Mouse (Mus musculus): ENCODE measurements around the gene Cxcl15. TPM values are rescaled to one million over a fixed set of nuclear protein-coding genes. Genes with fewer than 3 reads are reported as not detected.

The Cxcl15 gene
- polyA plus RNA-seq, 1 experiment from 2014 or later: not detected

DNA sequence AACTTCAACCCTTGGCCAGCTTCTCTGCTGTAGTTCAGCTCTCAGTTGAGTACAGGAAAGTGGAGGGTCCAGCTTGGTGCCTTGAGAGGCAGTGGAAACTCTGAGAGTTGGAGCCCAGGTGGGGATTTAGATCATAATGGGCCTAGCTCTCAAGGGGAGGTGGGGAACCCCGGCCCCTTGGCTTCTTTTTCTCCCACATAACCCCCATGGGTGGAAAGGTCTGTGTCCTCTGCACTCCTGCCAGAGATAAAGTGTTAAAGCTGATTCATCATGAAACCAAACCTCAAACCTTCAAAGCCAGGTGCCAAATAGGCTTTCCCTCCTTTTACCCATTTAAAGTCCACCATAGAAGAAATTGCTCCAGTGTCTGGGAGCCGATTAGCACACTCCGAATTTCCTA lies 32.5 kb upstream of the Cxcl15 start:
- Histone ChIP-seq H3K9ac (replicated peaks) (no peak overlapping the region), H3K9me3 (ENCODE audit: low read length) (no peaks in the 10 kb centered on the region), H3K27ac (ENCODE audit: low read depth) (no peak overlapping the region), H3K36me3 (replicated peaks; ENCODE audit: insufficient read depth, low read length) (no peaks in the 10 kb centered on the region), H3K27me3 (ENCODE audit: insufficient read depth, low read length) (peaks cover 6% of the 10 kb centered on the region), H3K4me3 (ENCODE audit: low read depth, low read length) (no peak overlapping the region), H3K4me2 (ENCODE audit: low read depth, low read length) (no peak overlapping the region), H3K4me1 (ENCODE audit: insufficient read depth) (peaks cover 9% of the 10 kb centered on the region; the same call in 1 of the 2 replicates)
- TF ChIP-seq CTCF (IDR thresholded peaks at IDR 0.05; ENCODE audit: low read depth): no peak
- TF ChIP-seq EP300 (IDR thresholded peaks at IDR 0.05; ENCODE audit: low read depth): no peak
- ATAC-seq: no peak
- WGBS (ENCODE audit: insufficient replicate concordance): 79% methylated on average over 3 of the region's 3 CpGs
- DNase-seq: no peak

GRCm38 (mm10) chr5:90763912-90764665 lies 30.2 kb upstream of the Cxcl15 start:
- DNase-seq (no peak), ATAC-seq (no peak)
- Histone ChIP-seq H3K4me2 (ENCODE audit: low read depth, low read length) (no peak overlapping the region), H3K4me1 (ENCODE audit: insufficient read depth) (peaks cover 6% of the 10 kb centered on the region; the same call in 1 of the 2 replicates), H3K36me3 (replicated peaks; ENCODE audit: insufficient read depth, low read length) (no peaks in the 10 kb centered on the region), H3K27me3 (ENCODE audit: insufficient read depth, low read length) (peaks cover 5% of the 10 kb centered on the region), H3K27ac (ENCODE audit: low read depth) (no peak overlapping the region), H3K9ac (replicated peaks) (no peak overlapping the region), H3K9me3 (ENCODE audit: low read length) (no peaks in the 10 kb centered on the region), H3K4me3 (ENCODE audit: low read depth, low read length) (no peak overlapping the region)
- 76% methylated on average over 12 of the region's 12 CpGs for WGBS (ENCODE audit: insufficient replicate concordance)
- TF ChIP-seq EP300 (IDR thresholded peaks at IDR 0.05; ENCODE audit: low read depth) (no peak), CTCF (IDR thresholded peaks at IDR 0.05; ENCODE audit: low read depth) (no peak)

DNA sequence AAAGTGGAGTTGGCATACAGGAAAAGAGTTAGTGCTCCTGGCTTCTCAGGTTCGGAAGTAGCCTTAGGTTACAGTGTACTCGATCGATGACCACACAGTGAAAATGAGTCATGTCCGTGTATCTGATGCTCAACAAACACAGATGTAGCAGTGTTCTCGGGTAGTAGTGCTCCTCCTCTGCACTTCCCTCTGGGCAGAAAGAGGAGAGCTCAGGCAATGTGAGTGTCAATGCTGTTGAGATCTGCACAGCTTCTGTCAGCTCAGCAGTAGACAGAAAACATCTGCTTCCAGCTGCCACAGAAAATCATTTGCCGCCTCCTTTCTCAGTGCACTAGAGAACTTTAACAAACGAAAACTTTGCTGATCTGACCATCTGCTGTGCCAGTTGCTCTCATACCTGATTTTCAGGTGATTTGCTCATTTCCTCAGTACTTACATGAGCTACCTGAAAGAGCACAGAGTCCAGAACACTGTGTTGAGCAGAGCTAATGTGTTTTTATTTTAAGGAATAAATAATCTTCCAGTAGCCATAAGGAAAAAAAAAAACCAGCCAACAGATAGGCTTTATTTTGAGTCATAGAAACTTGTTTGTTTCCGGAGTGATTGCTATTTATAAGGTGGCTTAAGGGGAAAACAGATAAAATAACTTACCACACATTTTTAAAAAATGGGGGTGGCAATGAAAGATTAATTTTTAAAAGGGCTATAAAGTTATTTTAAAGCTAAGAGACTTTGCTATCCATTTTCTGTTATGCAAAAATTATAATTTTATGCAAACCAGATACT lies 28.3 kb upstream of the Cxcl15 start:
- no peak overlapping the region for H3K27ac ChIP-seq (ENCODE audit: low read depth)
- no peaks in the 10 kb centered on the region for H3K4me1 ChIP-seq (ENCODE audit: insufficient read depth)
- ATAC-seq (no peak), DNase-seq (no peak)
- no peaks in the 10 kb centered on the region for H3K27me3 ChIP-seq (ENCODE audit: insufficient read depth, low read length)
- TF ChIP-seq CTCF (IDR thresholded peaks at IDR 0.05; ENCODE audit: low read depth) (no peak), EP300 (IDR thresholded peaks at IDR 0.05; ENCODE audit: low read depth) (0 out of 2 replicates have a peak, but pooled peaks have one; percentile 21)
- no peak overlapping the region for H3K4me2 ChIP-seq (ENCODE audit: low read depth, low read length)
- H3K4me3 ChIP-seq (ENCODE audit: low read depth, low read length): no peak overlapping the region
- WGBS (ENCODE audit: insufficient replicate concordance): 59% methylated on average over 8 of the region's 8 CpGs
- no peaks in the 10 kb centered on the region for H3K9me3 ChIP-seq (ENCODE audit: low read length)
- no peak overlapping the region for H3K9ac ChIP-seq (replicated peaks)
- no peaks in the 10 kb centered on the region for H3K36me3 ChIP-seq (replicated peaks; ENCODE audit: insufficient read depth, low read length)

DNA sequence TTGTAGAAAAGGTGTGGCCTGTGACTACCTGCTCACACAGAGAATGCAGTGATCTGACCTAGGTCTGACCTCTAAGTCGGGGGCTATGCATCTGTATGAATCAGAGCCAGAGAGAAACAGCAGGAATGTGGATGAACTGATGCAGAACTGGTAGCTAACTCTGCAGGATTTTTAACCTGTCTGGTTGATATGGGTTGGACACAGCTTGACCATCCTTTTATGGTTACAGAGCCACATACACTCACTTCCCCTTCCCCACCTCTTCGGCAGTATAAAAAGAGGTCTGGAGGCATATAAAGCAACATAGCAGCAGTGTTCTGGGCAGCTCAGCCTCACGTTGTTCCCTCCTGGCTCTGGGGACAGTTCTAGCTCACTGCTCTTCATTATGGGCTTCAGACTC lies 26.1 kb upstream of the Cxcl15 start, which contains the start of gene Ppbp:
Ppbp (plus strand) TSS at position 301 of the 400 bp plus-strand sequence.
- ATAC-seq (no peak), DNase-seq (no peak)
- Histone ChIP-seq H3K27me3 (ENCODE audit: insufficient read depth, low read length) (no peaks in the 10 kb centered on the region), H3K4me3 (ENCODE audit: low read depth, low read length) (no peak within 1 kb of the TSS), H3K27ac (ENCODE audit: low read depth) (no peak within 1 kb of the TSS), H3K9ac (replicated peaks) (no peak within 1 kb of the TSS), H3K9me3 (ENCODE audit: low read length) (no peaks in the 10 kb centered on the region), H3K4me2 (ENCODE audit: low read depth, low read length) (no peak within 1 kb of the TSS), H3K4me1 (ENCODE audit: insufficient read depth) (no peaks in the 10 kb centered on the region), H3K36me3 (replicated peaks; ENCODE audit: insufficient read depth, low read length) (no peaks in the 10 kb centered on the region)
- TF ChIP-seq CTCF (IDR thresholded peaks at IDR 0.05; ENCODE audit: low read depth) (no peak), EP300 (IDR thresholded peaks at IDR 0.05; ENCODE audit: low read depth) (no peak)
- 37% methylated on average over 3 of the region's 3 CpGs for WGBS (ENCODE audit: insufficient replicate concordance)

GRCm38 (mm10) chr5:90771369-90771768 lies 23.0 kb upstream of the Cxcl15 start:
- WGBS (ENCODE audit: insufficient replicate concordance): 38% methylated on average over 3 of the region's 3 CpGs
- peak overlapping the region; percentile 22; the same call in 1 of the 2 replicates for H3K4me2 ChIP-seq (ENCODE audit: low read depth, low read length)
- H3K27me3 ChIP-seq (ENCODE audit: insufficient read depth, low read length): no peaks in the 10 kb centered on the region
- no peak overlapping the region for H3K9ac ChIP-seq (replicated peaks)
- no peak for DNase-seq
- TF ChIP-seq CTCF (IDR thresholded peaks at IDR 0.05; ENCODE audit: low read depth): no peak
- TF ChIP-seq EP300 (IDR thresholded peaks at IDR 0.05; ENCODE audit: low read depth): no peak
- H3K4me1 ChIP-seq (ENCODE audit: insufficient read depth): no peaks in the 10 kb centered on the region
- H3K36me3 ChIP-seq (replicated peaks; ENCODE audit: insufficient read depth, low read length): no peaks in the 10 kb centered on the region
- peak overlapping the region; percentile 46; the same call in 1 of the 2 replicates for H3K27ac ChIP-seq (ENCODE audit: low read depth)
- no peak for ATAC-seq
- no peaks in the 10 kb centered on the region for H3K9me3 ChIP-seq (ENCODE audit: low read length)
- H3K4me3 ChIP-seq (ENCODE audit: low read depth, low read length): no peak overlapping the region
